Mouse (Mus musculus): ENCODE data around the gene Pik3ca.
"Not testable (repeated sequence)": the region's sequence is repeated elsewhere in the genome, so short reads cannot be mapped to it uniquely, and the experiment has no call there.

Gene Pik3ca

DNA sequence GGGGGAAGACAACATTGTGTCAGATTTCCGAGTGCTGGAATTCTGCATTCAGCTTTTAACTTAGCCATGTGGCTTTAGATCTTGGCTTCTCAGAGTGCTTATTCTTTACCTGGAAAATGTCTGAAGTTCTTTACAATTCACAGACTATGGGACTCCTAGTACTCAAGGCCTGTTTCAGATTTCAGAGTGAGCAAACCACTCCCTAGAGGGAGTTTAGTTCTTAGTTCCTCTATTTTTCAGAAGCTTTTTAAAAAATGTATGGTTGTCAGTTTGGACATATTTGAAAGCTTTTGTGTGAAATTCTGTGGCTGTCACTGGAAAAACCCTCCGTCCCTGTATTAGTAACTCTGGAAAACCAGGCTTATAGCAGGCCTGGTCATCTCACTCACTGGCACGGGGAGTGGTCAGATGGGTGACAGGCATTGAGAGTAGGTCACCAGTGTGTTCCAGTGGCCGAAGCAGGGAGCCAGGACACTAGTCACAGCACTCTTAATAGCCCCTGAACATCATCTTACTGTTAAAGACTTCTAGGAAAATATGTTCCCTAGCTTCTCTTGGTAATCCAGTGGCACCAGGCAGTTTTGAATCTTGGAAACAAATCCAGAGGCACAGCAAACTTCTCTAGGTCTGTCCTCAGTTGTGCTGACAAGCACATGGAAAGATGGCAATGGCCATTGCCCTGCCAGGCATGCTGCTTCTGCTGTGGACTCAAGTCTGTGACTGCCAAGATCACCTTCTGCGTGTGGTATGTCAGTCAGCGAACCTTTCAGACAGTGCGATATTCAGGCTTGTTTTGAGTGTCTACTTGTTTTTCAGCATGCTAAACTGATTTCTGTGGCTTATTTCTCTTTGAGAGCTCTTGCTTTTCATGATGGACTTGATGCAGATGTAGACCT lies 5.8 kb downstream of the Pik3ca start:
- DNase-seq = no peak

GRCm38 (mm10) chr3:32405699-32406098 lies 8.2 kb downstream of the Pik3ca start:
- DNase-seq = no peak

- DNase-seq = no peak
These were observed 9.3 kb downstream of the Pik3ca start for GRCm38 (mm10) chr3:32406804-32407203.

DNA sequence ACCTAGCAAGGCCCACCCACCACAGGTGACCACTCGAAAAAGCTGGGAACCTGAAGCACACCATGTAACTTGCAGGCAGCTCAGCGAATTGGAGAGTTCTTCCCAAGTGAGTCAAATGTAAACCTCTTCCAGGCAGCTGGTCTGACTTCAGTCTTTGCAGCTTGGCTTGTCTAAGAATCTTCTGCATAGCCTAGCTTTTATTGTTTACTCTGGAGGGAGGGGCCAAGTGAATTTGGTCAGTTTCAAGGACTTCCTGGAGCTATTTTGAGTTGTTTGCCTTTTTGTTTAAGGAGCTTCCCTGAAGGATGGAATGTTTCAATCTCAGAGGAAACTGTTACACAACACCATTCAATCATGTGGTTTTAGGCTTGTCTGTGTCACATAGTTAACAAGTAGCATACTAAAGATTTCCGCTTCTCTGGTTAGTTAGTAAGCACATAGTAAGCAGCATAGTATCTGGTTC lies 11.4 kb downstream of the Pik3ca start:
- DNase-seq = no peak

GRCm38 (mm10) chr3:32412502-32413044 lies 15.1 kb downstream of the Pik3ca start:
- DNase-seq = no peak

- peak; percentile 58 for DNase-seq
These were observed 16.9 kb downstream of the Pik3ca start for GRCm38 (mm10) chr3:32414381-32414780.

GRCm38 (mm10) chr3:32415370-32416309 lies 18.2 kb downstream of the Pik3ca start:
- DNase-seq = no peak

- no peak for DNase-seq
These were observed 20.3 kb downstream of the Pik3ca start for GRCm38 (mm10) chr3:32417751-32418211.

- no peak for DNase-seq
These were observed 22.4 kb downstream of the Pik3ca start for GRCm38 (mm10) chr3:32419866-32420265.

DNA sequence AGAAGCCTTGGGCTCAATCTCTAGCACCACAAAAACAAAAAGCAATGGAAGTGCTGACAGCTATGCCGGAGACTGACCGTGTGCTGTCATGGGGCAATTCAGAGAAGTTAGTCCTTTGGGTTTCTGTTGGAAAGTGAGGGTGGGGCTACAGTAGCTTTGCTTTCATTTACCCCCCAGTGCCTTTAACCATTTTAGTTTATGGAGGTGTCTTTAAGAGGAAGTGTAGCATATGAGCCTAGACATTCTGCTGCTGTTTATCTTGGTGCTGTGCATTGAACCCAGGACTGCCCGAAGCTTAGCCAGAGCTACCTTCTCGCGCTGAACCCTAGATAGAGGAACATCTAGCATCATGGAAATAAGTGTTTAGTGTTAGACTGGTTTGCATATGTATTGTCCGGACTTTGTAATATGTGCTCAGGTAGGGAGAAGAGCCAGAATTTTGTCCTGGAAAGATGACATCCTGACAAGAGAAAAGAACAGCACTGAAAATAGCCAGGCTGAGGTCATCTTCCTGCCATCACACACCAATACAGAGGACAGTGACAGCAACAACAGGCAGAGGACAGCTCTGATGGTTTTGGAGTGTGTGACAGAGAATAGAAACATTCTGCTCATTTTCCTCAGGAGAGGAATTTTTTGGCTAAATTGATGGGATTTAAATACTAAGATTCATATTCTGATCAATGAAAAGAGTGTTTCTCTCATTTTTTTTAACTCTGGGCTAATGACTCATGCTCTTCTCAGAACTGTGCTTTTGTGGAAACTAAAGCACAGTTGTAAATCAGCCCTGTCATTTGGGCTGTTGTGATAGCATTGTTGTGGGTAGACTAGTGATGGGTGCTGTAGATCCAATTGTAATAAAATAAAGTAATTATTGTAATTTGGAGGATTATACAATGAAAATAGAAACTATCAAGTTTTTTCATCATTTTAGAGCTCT lies 23.9 kb downstream of the Pik3ca start:
- no peak for DNase-seq

DNA sequence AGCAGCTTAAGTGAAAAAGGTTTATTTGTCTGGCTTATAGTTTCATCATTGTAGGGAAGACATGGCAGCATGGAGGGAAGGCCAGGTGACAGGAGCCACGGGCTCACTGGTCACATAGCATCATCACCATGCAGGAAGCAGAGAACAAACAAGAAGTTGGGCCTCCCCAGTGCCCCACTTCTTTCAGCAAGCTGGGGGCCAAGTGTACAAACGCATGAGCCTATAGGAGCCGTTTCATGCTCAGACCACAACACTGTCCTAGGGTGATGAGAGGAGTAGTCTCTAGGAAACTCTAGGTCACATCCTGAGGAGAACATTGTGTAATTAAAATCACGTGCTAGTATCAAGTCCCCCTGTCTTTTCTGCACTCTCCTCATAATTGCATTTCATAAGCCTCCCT lies 30.2 kb downstream of the Pik3ca start:
- no peak for DNase-seq

- DNase-seq = no peak
These were observed 30.9 kb downstream of the Pik3ca start for GRCm38 (mm10) chr3:32428361-32428760.

- DNase-seq = no peak
These were observed 31.4 kb downstream of the Pik3ca start for GRCm38 (mm10) chr3:32428921-32429320.

DNA sequence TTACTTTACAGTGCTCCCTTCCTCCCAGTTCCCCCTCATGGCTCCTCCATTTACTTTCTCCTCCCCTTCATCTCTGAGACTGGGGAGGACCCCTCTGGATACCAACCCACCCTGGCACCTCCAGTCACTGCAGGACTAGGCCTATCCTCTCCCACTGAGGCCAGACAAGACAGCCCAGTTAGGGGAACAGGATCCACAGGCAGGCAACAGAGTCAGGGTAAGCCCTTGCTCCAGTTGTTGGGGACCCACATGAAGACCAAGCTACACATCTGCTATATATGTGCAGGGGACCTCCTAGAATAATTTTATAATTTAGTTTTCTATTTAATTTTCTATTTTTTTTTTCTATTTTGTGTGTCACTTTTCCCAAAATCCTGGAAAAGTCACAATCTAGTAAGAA lies 31.9 kb downstream of the Pik3ca start:
- DNase-seq = not testable (repeated sequence)

- no peak for DNase-seq
These were observed 32.9 kb downstream of the Pik3ca start for GRCm38 (mm10) chr3:32430394-32430793.

- no peak for DNase-seq
These were observed 36.5 kb downstream of the Pik3ca start for GRCm38 (mm10) chr3:32434016-32434415.

GRCm38 (mm10) chr3:32436101-32436500 lies 38.6 kb downstream of the Pik3ca start:
- DNase-seq = no peak

- no peak for DNase-seq
These were observed 39.8 kb downstream of the Pik3ca start for GRCm38 (mm10) chr3:32437297-32437696.

- no peak for DNase-seq
These were observed 40.3 kb downstream of the Pik3ca start for GRCm38 (mm10) chr3:32437820-32438219.

GRCm38 (mm10) chr3:32438716-32439115 lies 41.2 kb downstream of the Pik3ca start:
- DNase-seq = no peak

DNA sequence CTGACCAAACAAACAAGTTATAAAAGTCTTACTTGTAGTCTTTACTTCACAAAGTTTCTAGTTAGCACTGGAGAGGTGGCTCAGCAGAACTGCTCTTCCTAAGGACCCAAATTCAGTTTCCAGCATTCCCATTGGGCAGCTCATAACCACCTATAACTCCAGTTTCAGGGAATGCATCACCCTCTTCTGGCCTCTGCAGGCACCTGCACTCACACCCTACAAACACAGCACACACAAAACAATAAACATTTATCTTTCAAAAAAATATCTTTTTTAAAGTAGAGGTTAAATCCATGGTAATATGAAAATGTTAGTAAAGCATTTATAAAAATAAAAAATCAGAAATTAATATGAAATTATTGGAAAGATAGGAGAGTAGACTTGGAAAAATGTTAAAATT lies 44.2 kb downstream of the Pik3ca start:
- DNase-seq = no peak
